Mouse (Mus musculus) midbrain, embryonic 15.5 days (tissue): ENCODE results near the gene Calhm4. TPM values are rescaled to one million over a fixed set of nuclear protein-coding genes. Genes with fewer than 3 reads are reported as not detected.

Source experiments
- ATAC-seq: fragments of 200-750 bp; cut with Nextera tagmentation; replicated peaks from 2 replicates; pipeline ENCODE4 v1.8.0; 2017; ENCODE audit warnings: moderate TSS enrichment
- H3K27ac ChIP-seq: fragments of 300-500 bp; sonication (generic); 2 replicates; pipeline ENCODE4 v1.5.1; 2015; ENCODE audit warnings: mild to moderate bottlenecking, inconsistent platforms
- H3K27me3 ChIP-seq: fragments of 300-500 bp; sonication (generic); replicated peaks from 2 replicates; pipeline ENCODE4 v1.6.1; 2015; ENCODE audit warnings: inconsistent platforms
- H3K36me3 ChIP-seq: fragments of 300-500 bp; sonication (generic); replicated peaks from 2 replicates; pipeline ENCODE4 v1.6.1; 2015; ENCODE audit warnings: inconsistent platforms
- H3K4me1 ChIP-seq: fragments of 300-500 bp; sonication (generic); 2 replicates; pipeline ENCODE4 v1.6.1; 2015; ENCODE audit warnings: inconsistent platforms
- H3K4me2 ChIP-seq: fragments of 300-500 bp; sonication (generic); 2 replicates; pipeline ENCODE4 v1.6.1; 2015; ENCODE audit warnings: inconsistent platforms, mild to moderate bottlenecking, moderate library complexity
- H3K4me3 ChIP-seq: fragments of 300-500 bp; sonication (generic); 2 replicates; pipeline ENCODE4 v1.5.1; 2015; ENCODE audit warnings: mild to moderate bottlenecking, inconsistent platforms
- H3K9ac ChIP-seq: fragments of 300-500 bp; sonication (generic); 2 replicates; pipeline ENCODE4 v1.6.1; 2015; ENCODE audit warnings: mild to moderate bottlenecking, inconsistent platforms
- H3K9me3 ChIP-seq: fragments of 300-500 bp; sonication (generic); 2 replicates; pipeline ENCODE4 v1.6.1; 2016; ENCODE audit warnings: inconsistent platforms
- WGBS: fragments of 180-500 bp; shearing (Covaris S2); methylation state at CpG from one replicate; pipeline ENCODE4 v1.1.7; 2015; ENCODE audit warnings: mixed read lengths; 5-methylcytosine and 5-hydroxymethylcytosine counted together
- polyA plus RNA-seq: library from polyadenylated mRNA; unstranded; fragments of >200 nt; fragmentation: Nextera tagmentation; extraction: Ambion mirVana; gene quantifications from 2 replicates; pipeline ENCODE4 v1.2.1, GENCODE M21; 2015

The Calhm4 gene
- not detected in 2 replicates for polyA plus RNA-seq

DNA sequence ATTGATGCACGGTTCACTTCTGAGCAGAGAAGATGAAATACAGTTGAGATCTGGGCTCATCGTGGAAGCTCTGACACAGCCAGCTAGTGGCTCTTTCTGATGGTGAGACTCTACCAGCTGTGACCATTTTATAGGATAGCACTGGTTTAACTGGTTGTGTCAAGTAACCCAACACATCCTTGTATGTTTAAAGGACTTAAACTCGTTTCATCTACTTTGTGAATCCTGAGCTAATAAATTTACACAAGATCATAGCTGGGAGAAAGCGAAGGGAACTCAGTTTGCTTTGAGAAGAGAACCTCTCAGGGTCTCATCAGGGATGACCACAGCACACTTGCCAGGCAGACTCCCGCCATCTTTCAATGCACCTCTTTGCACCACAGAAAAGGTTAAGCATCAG lies at the start of gene Calhm4:
TSS of gene Calhm4 (minus strand) at position 101 of the 400 bp plus-strand sequence.
- no peak within 1 kb of the TSS for H3K4me3 ChIP-seq
- no peak for ATAC-seq
- WGBS = 89% methylated on average over 5 of the region's 5 CpGs
- H3K9ac ChIP-seq = no peak within 1 kb of the TSS
- H3K27ac ChIP-seq = no peak within 1 kb of the TSS
- no peak within 1 kb of the TSS for H3K4me2 ChIP-seq
- H3K27me3 ChIP-seq = no peaks in the 10 kb centered on the region
- no peaks in the 10 kb centered on the region for H3K36me3 ChIP-seq
- H3K9me3 ChIP-seq = no peaks in the 10 kb centered on the region
- no peaks in the 10 kb centered on the region for H3K4me1 ChIP-seq

- H3K4me1 ChIP-seq = peaks cover 3% of the 10 kb centered on the region; the same call in 1 of the 2 replicates
- no peak overlapping the region for H3K9ac ChIP-seq
- no peaks in the 10 kb centered on the region for H3K36me3 ChIP-seq
- WGBS = 73% methylated on average over 5 of the region's 5 CpGs
- ATAC-seq = peak; percentile 61; the same call in 1 of the 2 replicates
- no peak overlapping the region for H3K27ac ChIP-seq
- H3K4me3 ChIP-seq = no peak overlapping the region
- H3K9me3 ChIP-seq = no peaks in the 10 kb centered on the region
- H3K4me2 ChIP-seq = no peak overlapping the region
- H3K27me3 ChIP-seq = no peaks in the 10 kb centered on the region
Measured at GRCm38 (mm10) chr10:34091888-34092287, 47.8 kb upstream of the Calhm4 start.

DNA sequence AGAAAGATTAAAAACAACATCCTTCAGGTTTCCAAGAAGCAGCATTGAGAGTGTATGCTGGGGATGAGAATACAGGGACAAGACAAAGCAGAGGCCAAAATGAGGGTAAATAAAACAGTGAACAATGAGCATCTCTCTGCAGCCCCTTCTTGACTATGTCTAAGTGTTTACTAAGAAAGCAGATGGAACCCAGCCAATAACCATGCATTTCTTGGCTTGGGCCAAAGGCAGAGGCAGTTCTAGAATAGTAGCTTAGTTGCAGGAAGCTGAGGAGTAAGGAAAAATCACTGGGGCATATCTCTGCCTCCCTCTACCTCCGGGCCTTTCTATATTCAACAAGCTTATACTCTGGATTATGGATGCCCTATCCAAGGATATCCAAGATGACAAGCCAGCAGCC lies 46.4 kb upstream of the Calhm4 start:
- Histone ChIP-seq H3K4me3 (no peak overlapping the region), H3K27me3 (no peaks in the 10 kb centered on the region), H3K9ac (no peak overlapping the region), H3K4me2 (no peak overlapping the region), H3K27ac (no peak overlapping the region), H3K4me1 (no peaks in the 10 kb centered on the region), H3K36me3 (no peaks in the 10 kb centered on the region), H3K9me3 (no peaks in the 10 kb centered on the region)
- no peak for ATAC-seq
- whole genome bisulfite sequencing = 74% methylated on average over 1 of the region's 1 CpGs

DNA sequence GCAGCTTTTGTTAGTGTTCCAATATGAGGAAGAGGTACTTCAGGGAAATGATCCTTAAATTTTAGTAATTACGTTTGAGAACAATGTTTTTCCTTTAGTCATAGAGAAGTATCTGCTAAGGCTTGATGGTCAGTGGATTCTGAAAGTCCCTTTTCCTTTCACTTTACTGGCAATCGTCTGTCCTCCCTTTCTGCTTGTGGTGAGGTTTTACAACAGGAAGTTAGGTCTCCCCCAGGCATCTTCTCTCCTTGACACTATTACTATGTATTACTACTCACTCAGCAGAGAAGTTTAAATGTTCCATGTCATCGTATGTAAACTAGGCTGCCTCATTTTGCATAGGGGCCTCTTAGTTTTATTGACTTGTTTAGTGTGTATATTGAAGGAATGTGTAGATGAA lies 45.4 kb upstream of the Calhm4 start:
- H3K4me2 ChIP-seq = no peak overlapping the region
- H3K4me3 ChIP-seq = no peak overlapping the region
- no peaks in the 10 kb centered on the region for H3K9me3 ChIP-seq
- H3K27me3 ChIP-seq = no peaks in the 10 kb centered on the region
- H3K36me3 ChIP-seq = no peaks in the 10 kb centered on the region
- H3K9ac ChIP-seq = no peak overlapping the region
- WGBS = 85% methylated on average over 3 of the region's 3 CpGs
- no peaks in the 10 kb centered on the region for H3K4me1 ChIP-seq
- ATAC-seq = no peak
- H3K27ac ChIP-seq = no peak overlapping the region

DNA sequence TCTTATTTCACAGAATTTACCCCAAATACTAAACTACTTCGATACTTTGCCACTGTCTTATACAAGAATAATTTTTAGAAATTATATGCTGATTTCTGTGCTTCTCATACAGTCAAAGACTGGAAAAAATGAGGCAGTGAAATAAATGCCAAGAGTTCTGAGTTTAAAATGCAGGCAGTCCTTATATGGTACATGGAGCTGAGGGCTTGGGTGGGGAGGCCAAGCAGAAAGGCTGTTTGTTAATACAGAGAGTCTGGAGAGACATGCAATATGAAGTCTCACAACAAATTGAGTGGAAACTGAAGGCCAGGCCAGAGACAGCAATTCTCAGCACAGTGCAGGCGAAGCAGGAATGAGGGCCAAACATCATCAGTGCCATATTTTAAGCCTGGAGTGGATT lies 44.4 kb upstream of the Calhm4 start:
- Histone ChIP-seq H3K4me2 (no peak overlapping the region), H3K9ac (no peak overlapping the region), H3K27me3 (no peaks in the 10 kb centered on the region), H3K36me3 (no peaks in the 10 kb centered on the region), H3K9me3 (no peaks in the 10 kb centered on the region), H3K4me1 (no peaks in the 10 kb centered on the region), H3K4me3 (no peak overlapping the region), H3K27ac (no peak overlapping the region)
- ATAC-seq = no peak
- 89% methylated on average over 2 of the region's 2 CpGs for WGBS

- no peak overlapping the region for H3K9ac ChIP-seq
- no peaks in the 10 kb centered on the region for H3K36me3 ChIP-seq
- H3K4me1 ChIP-seq = no peaks in the 10 kb centered on the region
- H3K4me2 ChIP-seq = no peak overlapping the region
- no peaks in the 10 kb centered on the region for H3K27me3 ChIP-seq
- H3K27ac ChIP-seq = no peak overlapping the region
- no peaks in the 10 kb centered on the region for H3K9me3 ChIP-seq
- 98% methylated on average over 1 of the region's 1 CpGs for WGBS
- no peak for ATAC-seq
- H3K4me3 ChIP-seq = no peak overlapping the region
Measured at GRCm38 (mm10) chr10:34086514-34086913, 42.4 kb upstream of the Calhm4 start.

GRCm38 (mm10) chr10:34074522-34075200 lies 30.6 kb upstream of the Calhm4 start:
- no peak for ATAC-seq
- H3K27ac ChIP-seq = no peak overlapping the region
- H3K4me3 ChIP-seq = no peak overlapping the region
- no peak overlapping the region for H3K9ac ChIP-seq
- H3K4me2 ChIP-seq = no peak overlapping the region
- H3K9me3 ChIP-seq = no peaks in the 10 kb centered on the region
- H3K36me3 ChIP-seq = no peaks in the 10 kb centered on the region
- H3K4me1 ChIP-seq = no peaks in the 10 kb centered on the region
- 86% methylated on average over 5 of the region's 5 CpGs for WGBS
- no peaks in the 10 kb centered on the region for H3K27me3 ChIP-seq

DNA sequence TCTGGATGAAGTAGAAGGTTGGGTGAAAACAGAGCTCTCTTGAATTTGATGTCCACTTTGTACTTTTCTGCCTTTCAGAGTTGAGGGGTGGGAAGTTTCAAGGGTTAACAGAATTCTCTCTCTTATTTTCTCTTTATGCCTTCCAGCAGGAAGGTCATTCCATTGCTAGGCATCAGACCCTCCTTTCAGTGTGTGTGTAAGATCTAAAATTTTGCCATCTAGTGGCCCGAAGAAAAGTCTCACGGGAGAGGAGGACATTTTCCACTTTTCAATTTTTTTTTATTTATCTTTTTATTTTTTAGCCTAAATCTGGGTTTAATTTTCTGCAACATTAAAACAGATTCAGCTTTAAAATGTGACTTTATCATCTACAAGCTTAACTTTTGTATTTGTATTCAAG lies 27.5 kb upstream of the Calhm4 start:
- WGBS = 62% methylated on average over 2 of the region's 2 CpGs
- no peak overlapping the region for H3K4me3 ChIP-seq
- ATAC-seq = no peak

DNA sequence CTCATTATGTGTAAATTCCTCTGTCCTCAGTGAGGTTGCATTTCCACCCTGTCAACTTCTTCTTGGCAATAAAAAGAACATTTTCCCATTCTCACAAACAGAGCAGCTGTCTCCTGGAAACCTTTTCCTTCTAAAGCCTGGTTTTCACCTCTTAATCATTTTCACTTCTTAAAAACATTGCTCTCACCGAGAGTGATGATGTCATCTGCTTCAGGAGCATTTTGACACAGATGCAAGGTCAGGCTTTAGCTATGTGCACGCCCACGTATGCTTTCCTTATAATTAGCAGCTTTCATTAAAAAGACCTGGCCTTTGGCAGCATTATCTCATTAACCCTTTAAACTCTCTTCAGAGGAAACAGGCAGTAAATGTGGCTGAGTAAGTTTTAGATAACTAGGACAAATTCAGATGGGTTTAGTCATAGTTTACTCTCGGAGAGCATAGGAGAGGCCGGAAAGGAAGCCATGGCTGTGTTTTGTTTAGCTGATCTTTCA lies 26.9 kb upstream of the Calhm4 start:
- H3K9me3 ChIP-seq = no peaks in the 10 kb centered on the region
- no peak overlapping the region for H3K27ac ChIP-seq
- H3K9ac ChIP-seq = no peak overlapping the region
- no peak for ATAC-seq
- no peak overlapping the region for H3K4me2 ChIP-seq
- H3K4me3 ChIP-seq = no peak overlapping the region
- no peaks in the 10 kb centered on the region for H3K36me3 ChIP-seq
- 57% methylated on average over 5 of the region's 5 CpGs for WGBS
- no peaks in the 10 kb centered on the region for H3K27me3 ChIP-seq
- no peaks in the 10 kb centered on the region for H3K4me1 ChIP-seq

More for the DNA sequence above, 27.5 kb upstream of the Calhm4 start:
- Histone ChIP-seq H3K27me3 (no peaks in the 10 kb centered on the region), H3K36me3 (no peaks in the 10 kb centered on the region), H3K9ac (no peak overlapping the region), H3K4me2 (no peak overlapping the region), H3K4me1 (no peaks in the 10 kb centered on the region), H3K27ac (no peak overlapping the region), H3K9me3 (no peaks in the 10 kb centered on the region)

DNA sequence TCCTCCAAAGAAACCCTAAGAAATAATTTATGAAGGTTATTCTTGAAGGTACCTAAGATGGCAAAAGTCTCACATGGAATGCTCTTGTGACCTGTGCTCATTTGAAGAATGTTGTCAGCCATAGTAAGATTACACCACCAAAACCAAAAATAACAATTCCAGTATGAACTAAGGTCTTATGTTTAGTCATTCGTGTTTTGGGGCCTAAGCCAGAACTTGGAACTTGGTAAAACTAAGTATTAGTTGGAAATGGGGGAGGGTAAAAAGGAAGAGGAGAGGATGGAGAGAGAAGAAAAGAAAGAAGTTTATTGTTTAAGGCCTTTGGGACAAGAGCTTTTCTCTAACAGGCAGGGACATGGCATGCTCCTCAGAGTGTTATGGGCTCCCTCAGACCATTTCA lies 25.5 kb upstream of the Calhm4 start:
- 78% methylated on average over 1 of the region's 1 CpGs for WGBS
- H3K36me3 ChIP-seq = no peaks in the 10 kb centered on the region
- no peaks in the 10 kb centered on the region for H3K9me3 ChIP-seq
- H3K4me3 ChIP-seq = no peak overlapping the region
- no peak overlapping the region for H3K9ac ChIP-seq
- no peaks in the 10 kb centered on the region for H3K4me1 ChIP-seq
- H3K27ac ChIP-seq = no peak overlapping the region
- no peaks in the 10 kb centered on the region for H3K27me3 ChIP-seq
- H3K4me2 ChIP-seq = no peak overlapping the region
- ATAC-seq = no peak

DNA sequence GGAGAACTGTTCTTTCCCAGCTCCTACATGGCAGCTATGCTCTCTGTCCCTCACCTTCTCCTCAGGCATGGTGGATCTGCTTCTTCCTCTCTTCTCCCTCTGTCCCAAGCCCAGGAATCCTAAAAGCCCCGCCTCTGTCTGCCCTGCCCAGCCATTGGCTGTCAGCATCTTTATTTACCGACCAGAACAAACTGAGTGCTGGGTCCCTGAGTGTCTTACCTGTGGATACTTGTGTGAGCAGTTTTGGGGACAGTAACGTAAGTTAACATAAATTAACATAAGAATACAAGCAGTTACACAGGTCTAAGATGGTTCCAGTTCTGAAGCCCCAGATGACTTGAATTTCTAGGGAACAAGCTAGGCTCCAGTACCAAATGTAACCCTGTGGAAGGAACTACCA lies 22.5 kb upstream of the Calhm4 start:
- Histone ChIP-seq H3K27ac (no peak overlapping the region), H3K9me3 (no peaks in the 10 kb centered on the region), H3K4me1 (no peaks in the 10 kb centered on the region), H3K27me3 (no peaks in the 10 kb centered on the region), H3K9ac (no peak overlapping the region), H3K4me3 (no peak overlapping the region), H3K4me2 (no peak overlapping the region), H3K36me3 (no peaks in the 10 kb centered on the region)
- 59% methylated on average over 3 of the region's 3 CpGs for WGBS
- no peak for ATAC-seq

- Histone ChIP-seq H3K4me1 (no peaks in the 10 kb centered on the region), H3K36me3 (no peaks in the 10 kb centered on the region), H3K9me3 (no peaks in the 10 kb centered on the region), H3K4me3 (no peak overlapping the region), H3K27me3 (no peaks in the 10 kb centered on the region), H3K9ac (no peak overlapping the region), H3K27ac (no peak overlapping the region), H3K4me2 (no peak overlapping the region)
- no peak for ATAC-seq
- WGBS = 92% methylated on average over 2 of the region's 2 CpGs
Measured at GRCm38 (mm10) chr10:34053987-34054386, 9.9 kb upstream of the Calhm4 start.

GRCm38 (mm10) chr10:34037401-34037800 lies 6.7 kb downstream of the Calhm4 start, which contains the start of gene Trappc3l:
Trappc3l (plus strand) TSS chr10:34037597.
- H3K27ac ChIP-seq = no peak within 1 kb of the TSS
- ATAC-seq = no peak

More at GRCm38 (mm10) chr10:34037401-34037800, 6.7 kb downstream of the Calhm4 start, which contains the start of gene Trappc3l:
- peaks cover 7% of the 10 kb centered on the region for H3K4me1 ChIP-seq
- H3K4me3 ChIP-seq = no peak within 1 kb of the TSS
- 70% methylated on average over 3 of the region's 3 CpGs for WGBS
- no peaks in the 10 kb centered on the region for H3K27me3 ChIP-seq
- no peaks in the 10 kb centered on the region for H3K36me3 ChIP-seq
- H3K4me2 ChIP-seq = no peak within 1 kb of the TSS
- no peaks in the 10 kb centered on the region for H3K9me3 ChIP-seq
- H3K9ac ChIP-seq = no peak within 1 kb of the TSS
